Mouse (Mus musculus) ES-Bruce4 (cell line): ENCODE data around the gene Tbk1. TPM values are rescaled to one million over a fixed set of nuclear protein-coding genes. Genes with fewer than 3 reads are reported as not detected.

Experiments
- H3K27ac ChIP-seq: 2 replicates; pipeline ENCODE4 v1.5.1; 2012; ENCODE audit warnings: low read length, inconsistent platforms; ENCODE audit not compliant: insufficient read depth
- H3K27me3 ChIP-seq: 2 replicates; pipeline ENCODE4 v1.6.1; 2012; ENCODE audit warnings: mild to moderate bottlenecking, low read length, inconsistent platforms; ENCODE audit not compliant: control insufficient read depth, poor library complexity, insufficient read depth, severe bottlenecking
- H3K36me3 ChIP-seq: 2 replicates; pipeline ENCODE4 v1.6.1; 2012; ENCODE audit warnings: inconsistent platforms, mild to moderate bottlenecking, low read length, moderate library complexity; ENCODE audit not compliant: control insufficient read depth, poor library complexity, insufficient read depth, severe bottlenecking
- H3K4me1 ChIP-seq: one replicate; pipeline ENCODE4 v1.8.1; 2011; ENCODE audit warnings: low read length; ENCODE audit not compliant: control insufficient read depth, insufficient read depth
- H3K4me3 ChIP-seq: 2 replicates; pipeline ENCODE4 v1.5.1; 2011; ENCODE audit warnings: low read depth, mild to moderate bottlenecking, low read length
- H3K9ac ChIP-seq: 2 replicates; pipeline ENCODE4 v1.6.1; 2012; ENCODE audit warnings: low read depth, mild to moderate bottlenecking, inconsistent platforms; ENCODE audit not compliant: poor library complexity, severe bottlenecking
- H3K9me3 ChIP-seq: replicated peaks from 2 replicates; pipeline ENCODE4 v1.6.1; 2012; ENCODE audit warnings: mild to moderate bottlenecking, low read length, inconsistent platforms; ENCODE audit not compliant: control insufficient read depth, poor library complexity, insufficient read depth, severe bottlenecking
- CTCF ChIP-seq: IDR thresholded peaks from one replicate; pipeline ENCODE4 v1.8.1; 2011; ENCODE audit warnings: low read depth, low read length
- EP300 ChIP-seq: IDR thresholded peaks from 2 replicates; pipeline ENCODE4 v1.6.1; 2011; ENCODE audit warnings: low read depth, low read length; ENCODE audit not compliant: insufficient read depth
- POLR2A ChIP-seq: IDR thresholded peaks from one replicate; pipeline ENCODE4 v1.8.1; 2011; ENCODE audit warnings: low read length; ENCODE audit not compliant: insufficient read depth
- polyA plus RNA-seq: library from polyadenylated mRNA; stranded (reverse); fragments of >200 nt; gene quantifications from 2 replicates; pipeline ENCODE4 v1.2.4, GENCODE M21; 2011; ENCODE audit warnings: low read depth; ENCODE audit not compliant: missing spikeins, insufficient read depth, insufficient read length

The Tbk1 gene
- polyA plus RNA-seq, 1 experiment: 51.4 TPM

DNA sequence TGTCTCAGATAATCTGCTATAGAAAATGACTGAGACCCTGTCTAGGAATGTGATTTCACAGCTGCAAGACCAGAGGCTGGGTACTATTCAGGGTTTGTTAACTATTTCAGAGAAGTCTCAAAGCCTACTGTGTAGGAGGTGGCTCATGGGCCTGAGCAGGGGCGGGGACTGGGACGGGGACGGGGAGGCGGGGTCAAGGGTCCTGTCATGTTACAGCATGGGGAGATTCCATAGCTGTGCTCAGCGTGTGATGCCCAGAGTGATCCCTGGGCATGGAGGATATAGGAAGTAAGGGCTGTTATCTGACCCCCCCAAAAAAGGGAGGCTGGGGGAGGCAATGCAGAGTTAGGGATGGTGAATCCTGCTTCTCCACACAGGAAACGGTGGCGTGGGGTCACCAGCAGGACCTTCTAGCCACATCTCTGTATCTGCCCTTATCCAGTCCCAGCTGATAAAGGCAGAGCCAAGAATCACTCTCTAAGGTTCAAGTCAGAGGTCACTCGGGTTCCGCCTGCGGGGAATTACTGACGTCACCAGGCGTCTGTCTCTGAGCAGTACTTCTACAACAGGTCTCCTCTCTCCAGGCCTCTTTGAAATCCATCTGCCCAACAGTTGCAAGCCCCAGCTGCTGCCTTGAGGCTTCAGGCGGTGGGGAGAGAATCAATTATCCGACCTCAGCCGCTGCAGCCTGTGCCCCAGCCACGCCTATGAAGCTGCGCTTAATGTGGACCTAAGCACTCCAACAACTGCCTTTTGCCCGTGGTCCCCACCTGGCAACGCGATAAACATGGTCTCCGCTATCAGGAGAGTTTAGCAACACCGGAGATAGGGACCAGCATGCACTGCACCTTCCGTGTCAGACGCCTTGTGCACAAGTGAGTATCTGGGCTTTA, 76.6 kb downstream of the Tbk1 start:
- peak overlapping the region; percentile 25 for H3K4me3 ChIP-seq
- H3K27ac ChIP-seq: no peak overlapping the region
- H3K9me3 ChIP-seq: no peaks in the 10 kb centered on the region
- peak overlapping the region; percentile 2; the same call in 1 of the 2 replicates for H3K9ac ChIP-seq
- H3K4me1 ChIP-seq: no peaks in the 10 kb centered on the region
- no peaks in the 10 kb centered on the region for H3K36me3 ChIP-seq
- TF ChIP-seq POLR2A (no peak), CTCF (no peak), EP300 (no peak)
- H3K27me3 ChIP-seq: no peaks in the 10 kb centered on the region

DNA sequence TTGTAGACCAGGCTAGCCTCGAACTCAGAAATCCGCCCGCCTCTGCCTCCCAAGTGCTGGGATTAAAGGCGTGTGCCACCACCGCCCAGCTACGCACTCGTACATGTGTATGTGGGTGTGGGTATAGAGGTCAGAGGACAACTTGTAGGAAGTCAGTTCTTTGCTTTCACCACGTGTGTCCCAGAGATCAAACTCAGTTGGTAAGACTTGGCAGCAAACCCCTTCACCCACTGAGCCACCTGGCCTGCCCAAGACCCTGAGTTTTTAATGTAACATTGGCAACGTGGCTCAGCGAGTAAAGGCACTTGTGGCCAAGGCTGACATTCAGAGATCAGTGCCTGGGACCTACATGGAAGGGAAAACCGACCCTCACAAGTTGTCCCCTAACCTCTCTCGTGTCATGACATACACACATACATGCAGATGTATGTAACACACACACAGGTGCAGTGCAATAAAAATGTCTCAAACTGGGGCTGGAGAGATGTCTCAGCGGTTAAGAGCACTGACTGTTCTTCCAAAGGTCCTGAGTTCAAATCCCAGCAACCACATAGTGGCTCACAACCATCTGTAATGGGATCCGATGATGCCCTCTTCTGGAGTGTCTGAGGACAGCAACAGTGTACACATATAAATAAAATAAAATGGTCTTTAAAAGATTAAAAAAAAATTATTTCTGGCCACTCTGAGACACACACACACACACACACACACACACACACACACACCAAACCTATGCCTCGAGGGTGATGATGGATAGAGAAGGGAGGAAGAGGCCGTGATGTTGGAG, 78.6 kb downstream of the Tbk1 start:
- H3K4me3 ChIP-seq: no peak overlapping the region
- TF ChIP-seq EP300 (no peak), CTCF (no peak), POLR2A (no peak)
- no peak overlapping the region for H3K9ac ChIP-seq
- no peaks in the 10 kb centered on the region for H3K9me3 ChIP-seq
- H3K27ac ChIP-seq: no peak overlapping the region
- no peaks in the 10 kb centered on the region for H3K36me3 ChIP-seq
- no peaks in the 10 kb centered on the region for H3K27me3 ChIP-seq
- no peaks in the 10 kb centered on the region for H3K4me1 ChIP-seq

DNA sequence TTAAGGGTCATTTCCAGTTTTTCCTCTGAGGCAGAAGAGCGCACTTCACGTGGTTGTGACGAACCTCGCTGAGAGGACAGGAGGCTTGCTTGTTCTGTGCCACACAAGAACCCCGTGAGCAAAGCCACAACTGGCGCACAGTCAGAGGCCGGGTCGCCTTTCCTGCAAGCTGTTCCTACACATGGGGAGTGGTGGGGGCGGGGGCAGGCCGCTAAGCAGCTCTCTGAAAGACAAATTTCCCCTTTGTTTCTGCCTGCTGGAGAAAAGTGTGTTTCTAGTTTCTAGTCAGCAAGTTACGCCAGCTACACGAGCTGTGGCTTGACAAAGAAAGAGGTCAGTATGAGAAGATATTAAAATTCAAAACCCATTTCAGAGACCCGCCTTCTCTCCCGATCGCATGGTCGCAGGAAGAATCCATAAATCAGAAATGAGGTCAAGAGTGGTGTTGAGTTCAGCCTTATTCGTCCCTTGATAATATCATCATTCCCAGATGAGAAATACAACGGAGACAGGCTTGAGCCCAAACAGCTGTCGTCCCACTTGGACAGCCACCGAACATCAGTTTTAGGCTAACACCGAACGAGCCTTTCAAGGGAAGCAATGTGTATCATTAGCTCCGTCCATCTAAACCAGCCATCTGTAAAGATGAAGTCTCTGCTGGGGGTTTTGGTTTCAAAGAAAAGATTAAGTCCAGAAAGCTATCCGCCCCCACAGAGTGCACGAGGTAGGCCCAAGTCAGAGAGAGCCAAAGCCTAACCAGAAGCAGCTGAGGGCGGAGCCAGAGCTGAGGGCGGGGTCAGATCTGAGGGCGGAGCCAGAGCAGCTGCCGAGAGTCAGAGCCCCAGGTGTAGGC, 79.6 kb downstream of the Tbk1 start:
- Histone ChIP-seq H3K27ac (peak overlapping the region; percentile 78), H3K9me3 (no peaks in the 10 kb centered on the region), H3K36me3 (no peaks in the 10 kb centered on the region), H3K27me3 (no peaks in the 10 kb centered on the region), H3K4me1 (no peaks in the 10 kb centered on the region), H3K4me3 (peak overlapping the region; percentile 56), H3K9ac (peak overlapping the region; percentile 30)
- TF ChIP-seq CTCF: no peak
- TF ChIP-seq POLR2A: peak; percentile 63

DNA sequence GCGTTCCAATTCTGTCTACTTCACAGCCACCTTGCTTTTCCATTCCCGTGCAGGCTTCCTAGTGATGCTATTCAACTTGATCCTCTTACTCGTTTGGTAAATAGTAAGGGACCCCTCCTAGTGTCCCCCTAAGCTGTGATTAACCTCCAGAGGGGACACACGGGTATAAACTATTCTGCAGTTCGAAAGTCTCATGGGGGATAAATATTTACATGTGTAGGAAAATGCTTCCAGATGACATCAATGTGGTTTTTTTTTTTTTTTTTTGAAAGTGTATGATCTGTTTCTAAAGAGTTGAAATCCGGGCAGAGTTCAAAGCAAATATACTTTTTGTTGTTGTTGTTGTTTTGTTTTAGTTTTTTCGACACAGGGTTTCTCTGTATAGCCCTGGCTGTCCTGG, 80.7 kb downstream of the Tbk1 start:
- H3K9me3 ChIP-seq: no peaks in the 10 kb centered on the region
- TF ChIP-seq POLR2A (no peak), EP300 (no peak), CTCF (no peak)
- H3K9ac ChIP-seq: peak overlapping the region; percentile 29

DNA sequence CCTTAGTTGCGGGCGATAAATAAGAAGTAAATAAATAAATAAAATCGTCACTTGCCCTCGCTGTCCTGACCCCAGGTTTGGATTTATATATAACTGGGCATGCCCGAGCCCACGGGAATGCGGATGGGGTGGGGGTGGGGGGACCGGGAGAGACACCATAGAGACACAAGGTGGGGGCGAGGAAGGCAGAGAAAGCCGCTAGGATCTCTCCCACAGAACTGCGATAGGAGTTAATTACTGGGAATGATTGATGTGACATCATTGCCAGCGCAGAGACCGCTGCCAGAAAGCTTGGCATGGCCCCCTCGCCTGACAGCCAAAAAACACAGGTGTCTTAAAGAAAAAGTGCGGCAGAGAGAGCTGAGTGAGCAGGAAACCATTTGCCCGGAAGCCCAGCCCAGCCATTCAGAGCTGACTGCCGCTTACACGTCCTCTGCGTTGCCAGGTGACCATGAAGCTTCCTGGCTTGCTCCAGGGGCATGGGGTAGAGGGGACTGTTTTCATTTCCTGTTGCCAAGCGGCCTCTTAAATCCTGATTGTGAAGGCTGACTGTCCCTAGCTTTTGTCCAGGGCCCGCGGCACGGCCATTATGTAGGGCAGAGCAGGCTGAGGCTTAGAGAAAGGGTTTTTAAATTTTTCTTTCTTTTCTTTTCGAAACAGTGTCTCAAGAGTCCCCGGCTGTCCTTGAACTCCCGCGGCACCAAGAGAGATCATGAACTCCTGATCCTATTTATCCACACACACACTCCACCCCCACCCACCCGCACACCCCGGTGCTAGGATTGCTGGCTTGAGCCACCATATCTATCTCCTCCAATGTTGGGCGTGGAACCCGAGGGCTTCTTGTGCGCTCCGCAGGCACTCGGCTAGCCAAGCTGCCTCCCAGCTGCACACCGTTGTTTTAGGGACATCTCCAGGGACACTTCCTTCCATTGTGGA, 81.3 kb downstream of the Tbk1 start:
- no peaks in the 10 kb centered on the region for H3K36me3 ChIP-seq
- peak overlapping the region; percentile 29; the same call in 1 of the 2 replicates for H3K27ac ChIP-seq
- H3K4me3 ChIP-seq: peak overlapping the region; percentile 57
- H3K9ac ChIP-seq: peak overlapping the region; percentile 29
- no peaks in the 10 kb centered on the region for H3K9me3 ChIP-seq
- TF ChIP-seq POLR2A: no peak
- no peak for TF ChIP-seq CTCF
- peak; percentile 58; the same call in 1 of the 2 replicates for TF ChIP-seq EP300
- H3K4me1 ChIP-seq: peaks cover 2% of the 10 kb centered on the region
- H3K27me3 ChIP-seq: no peaks in the 10 kb centered on the region

More for the DNA sequence above, 80.7 kb downstream of the Tbk1 start:
- H3K4me3 ChIP-seq: peak overlapping the region; percentile 57
- no peaks in the 10 kb centered on the region for H3K36me3 ChIP-seq
- H3K27me3 ChIP-seq: no peaks in the 10 kb centered on the region
- peaks cover 2% of the 10 kb centered on the region for H3K4me1 ChIP-seq
- peak overlapping the region; percentile 22; the same call in 1 of the 2 replicates for H3K27ac ChIP-seq
